Comparison of ENCODE assay signal across 11 mouse cellular contexts in genomic region chr2:121610008-121610884, GRCm38 (mm10).
DNase-seq lines count a peak whose midpoint lies in the region; ATAC-seq and TF ChIP-seq lines count a peak whose summit lies in the region.
"Had no signal": no experiment of that assay in that cellular context is flagged by ENCODE, and none has a peak within 500 bp of the region (broad histone marks: within the 10 kb centered on the region; RNA-seq: fewer than 3 reads in every experiment).

No protein-coding gene starts in this region.

- WGBS in embryonic facial prominence, embryonic 10.5 days: 68% methylated on average over 17 of the region's 17 CpGs
- WGBS in hindbrain, postnatal 0 days: 29% methylated on average over 17 of the region's 17 CpGs
- WGBS in neural tube, embryonic 15.5 days: 21% methylated on average over 17 of the region's 17 CpGs

- no peak overlapping the region for H3K9ac ChIP-seq in hindbrain, postnatal 0 days (replicated peaks; ENCODE audit: low read length)
- no peak overlapping the region for H3K9ac ChIP-seq in neural tube, embryonic 15.5 days (replicated peaks)
- H3K9ac ChIP-seq: liver, embryonic 13.5 days had no signal

- no peak for DNase-seq in left cerebral cortex, adult 2 months (ENCODE audit: extremely low spot score in 1 of 2, low spot score in 2 of 2)
- DNase-seq in left cerebral cortex, adult 11 months (ENCODE audit: low spot score): no peak
- no peak for DNase-seq in embryonic facial prominence, embryonic 10.5 days (ENCODE audit: low spot score)
- no peak for DNase-seq in hindbrain, postnatal 0 days (ENCODE audit: low spot score)
- DNase-seq in thymus, postnatal 36 days: no peak
- DNase-seq in ovary, adult 18-20 months (ENCODE audit: low spot score): no peak
- DNase-seq: gastrocnemius, adult 2 months; kidney, adult 9 months; liver, embryonic 13.5 days; thymus, postnatal 4 days had no signal

- no peak overlapping the region for H3K4me3 ChIP-seq in left cerebral cortex, adult 2 months
- no peak overlapping the region for H3K4me3 ChIP-seq in embryonic facial prominence, embryonic 10.5 days
- H3K4me3 ChIP-seq in hindbrain, postnatal 0 days (ENCODE audit: low read length): no peak overlapping the region
- no peak overlapping the region for H3K4me3 ChIP-seq in neural tube, embryonic 15.5 days (replicated peaks)
- H3K4me3 ChIP-seq: gastrocnemius, adult 2 months; liver, embryonic 13.5 days had no signal

- no peaks in the 10 kb centered on the region for H3K27me3 ChIP-seq in embryonic facial prominence, embryonic 10.5 days (replicated peaks; ENCODE audit: low read depth, poor library complexity, severe bottlenecking)
- no peaks in the 10 kb centered on the region for H3K27me3 ChIP-seq in hindbrain, postnatal 0 days (ENCODE audit: insufficient read depth, low read length)
- H3K27me3 ChIP-seq in neural tube, embryonic 15.5 days (replicated peaks): no peaks in the 10 kb centered on the region
- H3K27me3 ChIP-seq: liver, embryonic 13.5 days had no signal

- ATAC-seq in hindbrain, postnatal 0 days: peak; percentile 16; the same call in 1 of the 2 replicates
- ATAC-seq in neural tube, embryonic 15.5 days (ENCODE audit: low FRiP score): peak; percentile 28; the same call in 1 of the 2 replicates

- H3K4me1 ChIP-seq in embryonic facial prominence, embryonic 10.5 days: peaks cover 29% of the 10 kb centered on the region
- H3K4me1 ChIP-seq in hindbrain, postnatal 0 days (ENCODE audit: insufficient read depth, low read length): peaks cover 14% of the 10 kb centered on the region
- peaks cover 34% of the 10 kb centered on the region for H3K4me1 ChIP-seq in neural tube, embryonic 15.5 days
- H3K4me1 ChIP-seq: liver, embryonic 13.5 days had no signal

- intact Hi-C loops in left cerebral cortex, adult 2 months (cut with DNase I): loop anchor here (10.0 kb wide), 1 partner anchor 85 kb away; no protein-coding TSS in a partner anchor

- H3K36me3 ChIP-seq in embryonic facial prominence, embryonic 10.5 days (replicated peaks): no peaks in the 10 kb centered on the region
- H3K36me3 ChIP-seq in hindbrain, postnatal 0 days (ENCODE audit: insufficient read depth, low read length): no peaks in the 10 kb centered on the region
- H3K36me3 ChIP-seq in neural tube, embryonic 15.5 days: no peaks in the 10 kb centered on the region
- H3K36me3 ChIP-seq: liver, embryonic 13.5 days had no signal

- H3K9me3 ChIP-seq in embryonic facial prominence, embryonic 10.5 days: no peaks in the 10 kb centered on the region
- no peaks in the 10 kb centered on the region for H3K9me3 ChIP-seq in hindbrain, postnatal 0 days (ENCODE audit: low read length)
- no peaks in the 10 kb centered on the region for H3K9me3 ChIP-seq in neural tube, embryonic 15.5 days (replicated peaks)
- H3K9me3 ChIP-seq: liver, embryonic 13.5 days had no signal

- peak overlapping the region; percentile 78 for H3K27ac ChIP-seq in left cerebral cortex, adult 2 months
- 0 out of 2 replicates have a peak overlapping the region, but pooled peaks have one; percentile 15 for H3K27ac ChIP-seq in embryonic facial prominence, embryonic 10.5 days (replicated peaks)
- peak overlapping the region; percentile 26; the same call in 1 of the 2 replicates for H3K27ac ChIP-seq in hindbrain, postnatal 0 days
- H3K27ac ChIP-seq in neural tube, embryonic 15.5 days (replicated peaks): peak overlapping the region; percentile 15
- H3K27ac ChIP-seq: gastrocnemius, adult 2 months; liver, embryonic 13.5 days had no signal

- TF ChIP-seq CTCF in left cerebral cortex, adult 2 months (IDR thresholded peaks at IDR 0.05): no peak
- no peak for TF ChIP-seq CTCF in hindbrain, postnatal 0 days (IDR thresholded peaks at IDR 0.05; ENCODE audit: low read depth)

- 0 out of 2 replicates have a peak overlapping the region, but pooled peaks have one; percentile 10 for H3K4me2 ChIP-seq in hindbrain, postnatal 0 days (ENCODE audit: low read depth, low read length)
- peak overlapping the region; percentile 9; the same call in 1 of the 2 replicates for H3K4me2 ChIP-seq in neural tube, embryonic 15.5 days
- H3K4me2 ChIP-seq: liver, embryonic 13.5 days had no signal

Comparison
In these comparisons a context has a peak if more than half of its experiments do, and no peak if none do; other contexts are left out.
1. H3K27ac ChIP-seq: peak in every context shown above with its lines; median percentile 78 in left cerebral cortex, adult 2 months; 26 in hindbrain, postnatal 0 days; 15 in embryonic facial prominence, embryonic 10.5 days; 15 in neural tube, embryonic 15.5 days.